Mouse (Mus musculus): ENCODE data around the gene St3gal6.

St3gal6 gene

DNA sequence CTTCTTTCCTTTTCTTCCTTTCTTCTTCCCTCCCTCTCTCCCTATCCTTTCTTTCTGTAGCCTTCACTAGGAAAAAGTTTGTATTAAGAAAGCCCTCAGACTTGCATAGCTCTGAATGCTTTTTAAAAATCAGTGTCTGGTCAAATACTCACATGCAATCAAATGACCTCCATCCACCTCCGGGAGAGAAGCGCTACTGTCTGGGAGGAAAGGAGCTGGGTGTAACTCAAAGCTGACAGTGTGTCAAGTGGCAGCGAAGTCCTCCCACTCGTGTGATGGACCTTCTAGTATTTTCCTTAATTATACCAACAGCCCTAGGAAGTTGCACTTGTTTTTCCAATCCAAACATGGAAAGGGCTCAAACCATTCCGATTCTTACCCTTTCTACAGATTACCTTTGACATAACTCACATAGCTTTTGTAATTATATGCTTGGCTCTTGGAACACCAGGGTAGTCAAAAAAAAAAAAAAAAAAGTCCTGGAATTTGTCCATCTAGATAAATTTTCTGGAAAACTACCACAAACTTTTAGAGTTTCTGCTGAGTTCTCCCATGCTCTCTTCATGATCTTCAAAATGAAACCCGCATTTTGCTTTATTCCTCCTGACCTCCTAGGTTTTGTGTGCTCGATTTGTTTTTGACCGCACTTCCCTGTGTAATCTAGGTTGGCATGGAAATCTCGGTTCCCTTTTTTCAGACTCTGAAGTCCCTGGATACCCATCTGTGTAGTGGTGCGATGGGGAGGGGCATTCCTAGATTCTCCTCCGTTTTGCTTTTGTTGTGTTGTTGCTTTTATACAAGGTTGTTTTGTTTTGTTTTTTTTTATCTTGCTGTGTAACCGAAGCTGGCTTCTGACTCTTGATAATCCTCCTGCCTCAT lies at the start of gene St3gal6:
TSS of gene St3gal6 (minus strand) at position 272 of the 879 bp plus-strand sequence.
- DNase-seq (ENCODE audit: low read depth, low spot score), result no peak

- no peak for DNase-seq (ENCODE audit: low read depth, low spot score)
Observed at GRCm38 (mm10) chr16:58570694-58571264, 46.7 kb upstream of the St3gal6 start.

- DNase-seq (ENCODE audit: low read depth, low spot score), result no peak
Observed at GRCm38 (mm10) chr16:58561196-58561595, 37.2 kb upstream of the St3gal6 start.

DNA sequence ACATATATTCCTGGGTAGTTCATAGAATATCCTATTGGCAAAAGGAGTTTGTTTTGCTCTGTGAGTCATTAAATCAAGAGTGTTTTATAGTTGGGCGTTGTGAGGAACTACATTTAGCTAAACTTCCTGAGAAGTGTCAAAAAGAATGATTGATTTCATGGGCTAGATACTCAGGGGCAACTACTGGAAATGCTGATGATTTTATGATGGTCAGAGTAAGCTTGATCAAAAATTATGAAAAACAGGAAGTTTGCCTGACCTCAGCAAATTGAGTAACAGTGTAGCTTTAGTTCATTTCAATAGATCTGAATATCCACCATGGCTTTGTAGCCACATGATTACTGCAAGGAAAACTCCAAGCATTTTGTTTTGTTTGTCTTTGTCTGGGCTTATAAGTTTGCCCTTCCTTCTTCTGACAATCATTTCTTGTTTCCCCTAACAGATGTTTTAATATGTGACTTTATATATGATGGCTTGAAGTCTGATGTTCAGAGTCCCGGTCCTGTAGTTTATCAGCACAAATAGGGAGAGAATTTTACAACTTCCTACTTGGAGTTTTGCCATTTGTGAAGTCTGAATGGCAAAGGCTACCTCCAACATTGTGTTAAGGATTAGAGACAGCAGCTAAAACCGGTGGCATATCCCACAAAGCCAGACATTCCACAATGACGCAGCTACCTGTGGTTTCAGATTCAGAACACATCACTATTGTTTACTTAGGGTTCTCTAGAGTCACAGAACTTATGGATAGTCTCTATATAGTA lies 32.2 kb upstream of the St3gal6 start:
- DNase-seq (ENCODE audit: low read depth, low spot score), result no peak

DNA sequence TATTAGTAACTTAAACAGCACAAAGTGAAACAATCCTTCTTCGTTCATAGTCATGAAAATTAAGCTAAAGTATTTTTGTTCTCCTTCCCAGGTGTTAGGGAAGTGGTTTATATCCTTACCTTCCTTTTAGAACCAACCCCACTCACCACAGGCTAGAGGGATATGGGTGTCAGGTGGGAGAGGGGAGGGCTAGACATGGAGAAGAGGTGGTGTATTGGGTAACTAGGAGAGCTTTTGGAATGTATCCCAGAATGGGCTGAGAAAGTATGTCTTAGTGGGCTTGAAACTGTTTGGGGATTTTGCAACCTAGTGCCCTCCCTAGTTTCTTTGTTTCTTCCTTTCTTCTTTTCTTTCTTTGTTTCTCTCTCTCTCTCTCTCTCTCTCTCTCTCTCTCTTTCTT lies 30.6 kb upstream of the St3gal6 start:
- DNase-seq (ENCODE audit: low read depth, low spot score), result no peak

DNA sequence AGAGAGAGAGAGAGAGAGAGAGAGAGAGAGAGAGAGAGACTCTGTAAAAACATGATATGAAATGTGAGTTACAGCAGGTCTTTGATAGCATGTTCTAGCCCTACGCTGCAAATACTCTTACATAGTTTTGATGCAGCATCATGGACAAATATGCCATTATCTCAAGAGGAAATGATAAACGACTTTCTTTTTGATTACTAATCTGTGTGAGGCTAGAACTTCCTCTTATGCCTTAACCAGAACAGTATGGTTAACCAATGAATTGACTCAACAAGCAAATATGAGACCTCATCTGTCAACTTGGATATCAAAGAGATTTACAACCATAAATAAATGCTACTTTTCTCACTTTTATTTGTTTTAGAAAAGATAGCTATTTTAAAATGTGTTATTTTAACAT lies 24.0 kb upstream of the St3gal6 start:
- no peak for DNase-seq (ENCODE audit: low read depth, low spot score)

GRCm38 (mm10) chr16:58546128-58546527 lies 22.1 kb upstream of the St3gal6 start:
- no peak for DNase-seq (ENCODE audit: low read depth, low spot score)

DNA sequence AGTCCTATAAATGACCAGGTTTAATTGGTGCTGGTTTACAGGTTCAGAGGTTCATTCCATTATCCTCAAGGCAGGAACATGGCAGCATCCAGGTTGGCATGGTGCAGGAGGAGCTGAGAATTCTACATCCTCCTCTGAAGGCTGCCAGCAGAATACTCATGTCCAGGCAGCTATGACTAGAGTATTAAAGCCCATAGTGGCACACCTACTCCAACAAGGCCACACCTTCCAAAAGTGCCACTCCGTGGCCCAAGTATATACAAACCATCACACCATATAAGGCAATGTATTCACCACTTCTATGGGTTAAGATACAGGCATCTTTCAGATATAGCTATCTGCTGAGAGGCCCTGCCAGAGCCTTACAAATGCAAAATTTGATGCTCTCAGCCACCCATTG lies 15.4 kb upstream of the St3gal6 start:
- no peak for DNase-seq (ENCODE audit: low read depth, low spot score)

DNA sequence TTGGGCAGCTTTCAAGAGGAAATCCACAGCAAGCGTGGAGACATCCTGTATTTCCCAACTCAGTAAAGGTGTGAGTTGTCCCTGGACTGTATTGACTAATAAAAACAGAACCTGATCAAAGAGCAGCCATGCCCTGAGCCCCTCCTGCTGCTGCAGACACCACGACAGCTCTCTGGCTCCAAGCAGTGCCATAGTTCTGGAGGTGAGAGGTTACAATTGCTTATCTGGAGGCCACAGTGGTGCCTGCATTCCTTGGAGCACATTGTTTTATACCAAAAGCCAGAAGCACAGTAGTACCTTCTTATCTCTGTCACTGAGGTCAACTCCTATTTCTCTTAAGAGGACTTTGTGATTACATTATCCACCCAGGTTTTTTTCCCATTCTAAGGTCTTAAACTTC lies 15.0 kb upstream of the St3gal6 start:
- no peak for DNase-seq (ENCODE audit: low read depth, low spot score)

DNA sequence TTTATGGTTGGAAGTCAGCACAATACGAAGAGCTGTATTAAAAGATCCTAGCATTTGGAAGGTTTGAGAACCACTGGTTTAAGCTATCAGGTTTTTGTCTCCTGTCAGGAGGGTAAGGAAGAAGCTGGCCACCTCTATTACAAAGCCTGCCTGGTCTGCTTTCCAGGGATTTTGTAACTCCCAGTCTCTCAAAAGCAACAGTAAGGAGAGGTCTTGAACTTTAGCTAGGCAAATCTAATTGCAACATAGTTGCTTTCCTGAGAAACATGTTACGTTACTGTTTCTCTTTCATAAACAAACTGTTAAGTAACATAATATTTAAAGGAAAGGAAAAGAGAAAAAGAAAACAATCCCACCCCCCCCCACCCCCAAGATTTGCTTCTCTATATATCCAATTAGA lies 12.0 kb upstream of the St3gal6 start:
- no peak for DNase-seq (ENCODE audit: low read depth, low spot score)

- no peak for DNase-seq (ENCODE audit: low read depth, low spot score)
Observed at GRCm38 (mm10) chr16:58535236-58535635, 11.2 kb upstream of the St3gal6 start.

DNA sequence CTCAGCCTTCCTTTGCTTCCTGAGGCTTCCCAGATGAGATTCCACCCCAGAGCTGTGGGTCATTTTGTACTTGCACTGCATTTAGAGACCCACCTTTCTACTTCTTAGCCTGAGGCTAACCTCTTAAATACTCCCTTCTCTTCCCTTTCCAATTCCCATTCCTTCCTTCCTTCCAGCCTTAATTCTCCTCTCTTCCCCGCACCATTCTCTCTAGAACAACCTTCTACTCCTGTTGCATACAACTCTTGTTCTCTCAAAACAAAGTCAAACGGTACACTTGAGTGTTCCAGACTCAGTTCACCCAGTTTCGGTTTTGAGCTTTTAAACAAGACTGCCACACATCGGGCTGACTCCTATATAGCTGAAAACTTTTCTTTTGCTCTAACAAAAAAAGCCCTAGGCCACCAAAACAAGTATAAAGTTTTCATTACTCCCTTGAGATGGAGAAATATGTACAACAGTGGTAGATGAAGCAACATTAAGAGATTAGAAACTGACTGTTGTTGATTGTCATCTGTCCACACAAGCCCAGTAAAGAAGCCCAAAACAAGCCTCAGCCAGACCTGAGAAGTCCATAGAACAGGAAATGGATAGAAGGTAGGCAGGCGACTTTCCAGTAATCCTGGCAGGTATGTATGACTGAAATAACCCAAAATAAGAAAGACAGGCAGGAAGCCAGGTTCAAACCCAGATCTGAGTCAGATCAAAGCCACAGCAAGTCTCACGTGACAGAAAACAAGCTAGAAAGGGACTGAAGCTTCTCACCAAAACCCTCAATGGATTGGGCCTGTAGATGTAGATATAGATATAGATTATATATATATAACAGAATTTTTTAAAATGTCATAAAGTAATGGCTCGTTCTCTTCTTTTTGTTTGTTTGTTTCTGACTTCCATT lies 10.5 kb upstream of the St3gal6 start:
- DNase-seq (ENCODE audit: low read depth, low spot score), result no peak

DNA sequence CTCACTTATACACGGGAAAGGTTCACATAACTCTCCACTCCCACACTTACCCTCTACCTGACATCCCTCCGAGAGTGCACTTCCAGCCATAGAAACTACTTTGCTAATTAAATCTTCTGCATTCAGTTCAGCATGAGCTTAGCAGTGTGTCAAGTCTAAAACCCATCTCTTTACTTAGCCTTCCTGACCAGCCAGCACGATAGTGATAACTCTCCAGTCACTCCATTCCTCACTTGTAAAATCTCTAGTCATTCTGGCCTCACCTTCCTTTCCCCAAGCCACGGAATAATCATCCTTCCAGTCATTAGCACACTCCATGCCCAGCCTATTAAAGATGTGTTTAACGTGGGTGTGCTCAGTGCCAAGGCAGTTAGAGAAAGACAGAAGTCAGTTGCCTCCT lies 9.7 kb upstream of the St3gal6 start:
- DNase-seq (ENCODE audit: low read depth, low spot score), result no peak

- DNase-seq (ENCODE audit: low read depth, low spot score), result no peak
Observed at GRCm38 (mm10) chr16:58533254-58533653, 9.2 kb upstream of the St3gal6 start.

GRCm38 (mm10) chr16:58532511-58532910 lies 8.5 kb upstream of the St3gal6 start:
- DNase-seq (ENCODE audit: low read depth, low spot score), result no peak

- no peak for DNase-seq (ENCODE audit: low read depth, low spot score)
Observed at GRCm38 (mm10) chr16:58527817-58528216, 3.8 kb upstream of the St3gal6 start.

GRCm38 (mm10) chr16:58526729-58527128 lies 2.7 kb upstream of the St3gal6 start:
- DNase-seq (ENCODE audit: low read depth, low spot score), result no peak

DNA sequence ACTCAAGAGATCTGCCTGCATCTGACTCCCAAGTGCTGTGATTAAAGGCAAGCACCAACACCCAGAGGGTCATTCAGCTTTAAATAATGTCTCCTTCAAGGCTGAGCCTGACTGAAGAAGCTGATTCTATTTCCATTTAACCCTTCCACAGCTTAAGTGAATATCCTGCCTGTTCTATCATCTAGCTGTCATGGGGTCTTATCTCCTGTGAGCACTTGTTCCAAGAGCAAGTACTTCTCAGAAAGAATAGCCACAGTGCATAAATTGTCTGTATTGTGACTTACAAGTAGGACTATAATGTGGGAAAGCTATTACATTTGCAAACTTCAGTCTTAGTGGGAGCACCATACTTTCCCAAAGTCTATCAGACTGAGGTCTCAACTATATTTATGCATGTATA lies 1.8 kb upstream of the St3gal6 start:
- no peak for DNase-seq (ENCODE audit: low read depth, low spot score)

- peak; percentile 54 for DNase-seq (ENCODE audit: low read depth, low spot score)
Observed at GRCm38 (mm10) chr16:58523044-58523859, 791 bp downstream of the St3gal6 start.

DNA sequence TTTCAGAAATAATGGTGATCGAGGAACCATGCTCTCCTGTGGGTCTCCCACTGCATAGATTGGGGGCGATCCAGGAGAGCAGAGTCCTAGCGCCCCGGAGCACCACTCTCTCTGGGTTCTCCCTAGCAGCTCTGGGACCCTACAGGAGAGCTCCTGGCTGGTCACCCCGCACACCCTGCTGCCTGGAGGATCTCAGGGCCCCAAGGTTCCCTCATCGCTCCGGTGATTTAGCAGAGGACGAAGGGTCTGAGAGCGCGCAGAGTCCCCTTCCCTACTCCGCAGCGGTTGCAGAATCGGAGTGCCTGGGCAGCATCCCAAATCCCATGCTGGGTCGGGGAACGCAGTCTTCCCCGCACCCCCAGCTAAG lies 1.4 kb downstream of the St3gal6 start:
- no peak for DNase-seq (ENCODE audit: low read depth, low spot score)

GRCm38 (mm10) chr16:58521900-58522299 lies 2.1 kb downstream of the St3gal6 start:
- no peak for DNase-seq (ENCODE audit: low read depth, low spot score)
